Mouse (Mus musculus) liver, embryonic 15.5 days (tissue): Measurements from ENCODE around the gene St7. TPM values are rescaled to one million over a fixed set of nuclear protein-coding genes. Genes with fewer than 3 reads are reported as not detected.

ENCODE experiments used
- ATAC-seq: fragments of 200-750 bp; cut with Nextera tagmentation; 2 replicates; pipeline ENCODE4 v1.8.0; 2017; ENCODE audit warnings: moderate number of reproducible peaks, mild to moderate bottlenecking, moderate library complexity; ENCODE audit not compliant: insufficient read depth
- H3K27ac ChIP-seq: fragments of 300-500 bp; sonication (generic); replicated peaks from 2 replicates; pipeline ENCODE4 v1.5.1; 2015; ENCODE audit warnings: mild to moderate bottlenecking, inconsistent platforms
- H3K27me3 ChIP-seq: fragments of 300-500 bp; sonication (generic); 2 replicates; pipeline ENCODE4 v1.6.1; 2015; ENCODE audit warnings: mild to moderate bottlenecking, inconsistent platforms
- H3K36me3 ChIP-seq: fragments of 300-500 bp; sonication (generic); replicated peaks from 2 replicates; pipeline ENCODE4 v1.6.1; 2015; ENCODE audit warnings: moderate library complexity, mild to moderate bottlenecking, inconsistent platforms
- H3K4me1 ChIP-seq: fragments of 300-500 bp; sonication (generic); replicated peaks from 2 replicates; pipeline ENCODE4 v1.6.1; 2015; ENCODE audit warnings: inconsistent platforms
- H3K4me2 ChIP-seq: fragments of 300-500 bp; sonication (generic); 2 replicates; pipeline ENCODE4 v1.6.1; 2015; ENCODE audit warnings: moderate library complexity, mild to moderate bottlenecking, inconsistent platforms
- H3K4me3 ChIP-seq: fragments of 300-500 bp; sonication (generic); replicated peaks from 2 replicates; pipeline ENCODE4 v1.5.1; 2015; ENCODE audit warnings: mild to moderate bottlenecking, inconsistent platforms
- H3K9ac ChIP-seq: fragments of 300-500 bp; sonication (generic); 2 replicates; pipeline ENCODE4 v1.6.1; 2015; ENCODE audit warnings: moderate library complexity, mild to moderate bottlenecking, inconsistent platforms
- H3K9me3 ChIP-seq: fragments of 300-500 bp; sonication (generic); replicated peaks from 2 replicates; pipeline ENCODE4 v1.6.1; 2016; ENCODE audit warnings: inconsistent platforms
- WGBS: fragments of 180-500 bp; shearing (Covaris S2); methylation state at CpG from one replicate; pipeline ENCODE4 v1.1.7; 2015; ENCODE audit warnings: mixed read lengths; ENCODE audit not compliant: insufficient replicate concordance; 5-methylcytosine and 5-hydroxymethylcytosine counted together
- polyA plus RNA-seq: library from polyadenylated mRNA; unstranded; fragments of >200 nt; fragmentation: Nextera tagmentation; extraction: Ambion mirVana; gene quantifications from 2 replicates; pipeline ENCODE4 v1.2.1, GENCODE M21; 2015

St7 gene
- polyA plus RNA-seq, 1 experiment from 2014 or later: 9.7 TPM

GRCm38 (mm10) chr6:17963455-17963854 lies 270.7 kb downstream of the St7 start:
- no peaks in the 10 kb centered on the region for H3K36me3 ChIP-seq
- ATAC-seq: no peak
- 68% methylated on average over 3 of the region's 3 CpGs for WGBS

GRCm38 (mm10) chr6:17968467-17969144 lies 275.9 kb downstream of the St7 start:
- Histone ChIP-seq H3K27ac (no peak overlapping the region), H3K4me3 (no peak overlapping the region), H3K4me1 (no peaks in the 10 kb centered on the region), H3K9ac (no peak overlapping the region), H3K9me3 (no peaks in the 10 kb centered on the region), H3K27me3 (no peaks in the 10 kb centered on the region), H3K4me2 (no peak overlapping the region), H3K36me3 (no peaks in the 10 kb centered on the region)
- ATAC-seq: no peak
- WGBS: 56% methylated on average over 1 of the region's 1 CpGs

More at GRCm38 (mm10) chr6:17963455-17963854, 270.7 kb downstream of the St7 start:
- Histone ChIP-seq H3K9ac (no peak overlapping the region), H3K27ac (no peak overlapping the region), H3K9me3 (no peaks in the 10 kb centered on the region), H3K4me3 (no peak overlapping the region), H3K27me3 (no peaks in the 10 kb centered on the region), H3K4me2 (no peak overlapping the region), H3K4me1 (no peaks in the 10 kb centered on the region)

- 11% methylated on average over 1 of the region's 1 CpGs for WGBS
- ATAC-seq: no peak
Observed at GRCm38 (mm10) chr6:17969815-17970214, 277.1 kb downstream of the St7 start.

GRCm38 (mm10) chr6:17971393-17971792 lies 278.7 kb downstream of the St7 start:
- no peak overlapping the region for H3K4me2 ChIP-seq
- H3K27me3 ChIP-seq: no peaks in the 10 kb centered on the region
- H3K36me3 ChIP-seq: no peaks in the 10 kb centered on the region
- H3K9ac ChIP-seq: no peak overlapping the region
- ATAC-seq: no peak
- H3K9me3 ChIP-seq: no peaks in the 10 kb centered on the region
- no peak overlapping the region for H3K4me3 ChIP-seq
- no peak overlapping the region for H3K27ac ChIP-seq
- H3K4me1 ChIP-seq: no peaks in the 10 kb centered on the region

More at GRCm38 (mm10) chr6:17969815-17970214, 277.1 kb downstream of the St7 start:
- no peak overlapping the region for H3K27ac ChIP-seq
- no peaks in the 10 kb centered on the region for H3K36me3 ChIP-seq
- H3K4me3 ChIP-seq: no peak overlapping the region
- H3K4me1 ChIP-seq: no peaks in the 10 kb centered on the region
- H3K9me3 ChIP-seq: no peaks in the 10 kb centered on the region
- no peak overlapping the region for H3K9ac ChIP-seq
- no peaks in the 10 kb centered on the region for H3K27me3 ChIP-seq
- H3K4me2 ChIP-seq: no peak overlapping the region

- H3K27ac ChIP-seq: no peak overlapping the region
- no peaks in the 10 kb centered on the region for H3K36me3 ChIP-seq
- H3K27me3 ChIP-seq: no peaks in the 10 kb centered on the region
- no peak overlapping the region for H3K9ac ChIP-seq
- no peak overlapping the region for H3K4me2 ChIP-seq
- H3K9me3 ChIP-seq: no peaks in the 10 kb centered on the region
- WGBS: 78% methylated on average over 3 of the region's 3 CpGs
- no peaks in the 10 kb centered on the region for H3K4me1 ChIP-seq
- no peak for ATAC-seq
- H3K4me3 ChIP-seq: no peak overlapping the region
Observed at GRCm38 (mm10) chr6:17974416-17974815, 281.7 kb downstream of the St7 start.

GRCm38 (mm10) chr6:17977165-17977564 lies 284.4 kb downstream of the St7 start:
- Histone ChIP-seq H3K4me1 (no peaks in the 10 kb centered on the region), H3K36me3 (no peaks in the 10 kb centered on the region), H3K9me3 (no peaks in the 10 kb centered on the region), H3K4me3 (no peak overlapping the region), H3K9ac (no peak overlapping the region), H3K27ac (no peak overlapping the region), H3K4me2 (no peak overlapping the region), H3K27me3 (no peaks in the 10 kb centered on the region)
- ATAC-seq: no peak
- 37% methylated on average over 1 of the region's 1 CpGs for WGBS

GRCm38 (mm10) chr6:17978324-17978723 lies 285.6 kb downstream of the St7 start:
- no peak overlapping the region for H3K4me2 ChIP-seq
- H3K9me3 ChIP-seq: no peaks in the 10 kb centered on the region
- no peaks in the 10 kb centered on the region for H3K36me3 ChIP-seq
- ATAC-seq: no peak
- H3K27ac ChIP-seq: no peak overlapping the region
- H3K9ac ChIP-seq: no peak overlapping the region
- WGBS: 59% methylated on average over 5 of the region's 5 CpGs
- no peaks in the 10 kb centered on the region for H3K27me3 ChIP-seq
- H3K4me3 ChIP-seq: no peak overlapping the region
- H3K4me1 ChIP-seq: no peaks in the 10 kb centered on the region

GRCm38 (mm10) chr6:17978881-17979280 lies 286.1 kb downstream of the St7 start:
- no peaks in the 10 kb centered on the region for H3K27me3 ChIP-seq
- no peak overlapping the region for H3K27ac ChIP-seq
- H3K36me3 ChIP-seq: no peaks in the 10 kb centered on the region
- 61% methylated on average over 3 of the region's 3 CpGs for WGBS
- no peaks in the 10 kb centered on the region for H3K4me1 ChIP-seq
- no peaks in the 10 kb centered on the region for H3K9me3 ChIP-seq
- H3K9ac ChIP-seq: no peak overlapping the region
- ATAC-seq: no peak
- H3K4me3 ChIP-seq: no peak overlapping the region
- no peak overlapping the region for H3K4me2 ChIP-seq

- 43% methylated on average over 1 of the region's 1 CpGs for WGBS
- Histone ChIP-seq H3K4me3 (no peak overlapping the region), H3K27ac (no peak overlapping the region), H3K27me3 (no peaks in the 10 kb centered on the region), H3K4me1 (no peaks in the 10 kb centered on the region), H3K9me3 (no peaks in the 10 kb centered on the region), H3K4me2 (no peak overlapping the region), H3K36me3 (no peaks in the 10 kb centered on the region), H3K9ac (no peak overlapping the region)
- ATAC-seq: no peak
Observed at GRCm38 (mm10) chr6:17979361-17979760, 286.6 kb downstream of the St7 start.

GRCm38 (mm10) chr6:17990173-17991028 lies 297.7 kb downstream of the St7 start:
- 58% methylated on average over 9 of the region's 9 CpGs for WGBS

GRCm38 (mm10) chr6:17991625-17992024 lies 298.9 kb downstream of the St7 start:
- Histone ChIP-seq H3K9ac (no peak overlapping the region), H3K4me2 (no peak overlapping the region), H3K4me3 (no peak overlapping the region), H3K9me3 (no peaks in the 10 kb centered on the region), H3K27me3 (no peaks in the 10 kb centered on the region), H3K27ac (no peak overlapping the region), H3K4me1 (no peaks in the 10 kb centered on the region), H3K36me3 (no peaks in the 10 kb centered on the region)
- ATAC-seq: no peak
- WGBS: 34% methylated on average over 7 of the region's 7 CpGs

More at GRCm38 (mm10) chr6:17990173-17991028, 297.7 kb downstream of the St7 start:
- H3K9ac ChIP-seq: no peak overlapping the region
- H3K27me3 ChIP-seq: no peaks in the 10 kb centered on the region
- no peak for ATAC-seq
- H3K36me3 ChIP-seq: no peaks in the 10 kb centered on the region
- H3K4me2 ChIP-seq: no peak overlapping the region
- no peak overlapping the region for H3K27ac ChIP-seq
- H3K4me3 ChIP-seq: no peak overlapping the region
- H3K9me3 ChIP-seq: no peaks in the 10 kb centered on the region
- no peaks in the 10 kb centered on the region for H3K4me1 ChIP-seq
